Comparison of ENCODE assay signal across 27 mouse cellular contexts in genomic region chr1:172430731-172431220, GRCm38 (mm10). TPM values are rescaled to one million over a fixed set of nuclear protein-coding genes. Genes with fewer than 3 reads are reported as not detected.
DNase-seq lines count a peak whose midpoint lies in the region; ATAC-seq and TF ChIP-seq lines count a peak whose summit lies in the region.
"Had no signal": no experiment of that assay in that cellular context is flagged by ENCODE, and none has a peak within 500 bp of the region (broad histone marks: within the 10 kb centered on the region; RNA-seq: fewer than 3 reads in every experiment).

No protein-coding gene starts in this region.

- H3K4me3 ChIP-seq in heart, postnatal 0 days (ENCODE audit: low read depth, low read length) = no peak overlapping the region
- H3K4me3 ChIP-seq: embryonic facial prominence, embryonic 13.5 days; erythroblast, embryonic 14.5 days; forebrain, embryonic 12.5 days; hindbrain, embryonic 15.5 days; midbrain, embryonic 12.5 days had no signal

- ATAC-seq in heart, postnatal 0 days (ENCODE audit: insufficient read depth, low read depth) = no peak
- peak; percentile 25; the same call in 1 of the 2 replicates for ATAC-seq in common myeloid progenitor, adult 5-6 weeks (replicated peaks; ENCODE audit: low read depth, poor library complexity, severe bottlenecking)
- ATAC-seq in granulocyte monocyte progenitor cell, adult 5-6 weeks (replicated peaks; ENCODE audit: poor library complexity, severe bottlenecking) = peak; percentile 44; the same call in 1 of the 2 replicates
- ATAC-seq: activated CD4-positive, CD25-positive, alpha-beta regulatory T cell, adult 4 months; liver, postnatal 0 days; lung, postnatal 0 days had no signal

- H3K9me3 ChIP-seq in heart, postnatal 0 days (replicated peaks; ENCODE audit: control insufficient read depth, low read length) = no peaks in the 10 kb centered on the region
- H3K9me3 ChIP-seq: embryonic facial prominence, embryonic 13.5 days; forebrain, embryonic 12.5 days; hindbrain, embryonic 15.5 days; midbrain, embryonic 12.5 days had no signal

- no peaks in the 10 kb centered on the region for H3K27me3 ChIP-seq in heart, postnatal 0 days (ENCODE audit: control insufficient read depth, insufficient read depth, low read length)
- H3K27me3 ChIP-seq: embryonic facial prominence, embryonic 13.5 days; forebrain, embryonic 12.5 days; hindbrain, embryonic 15.5 days; midbrain, embryonic 12.5 days had no signal

- H3K27ac ChIP-seq in heart, postnatal 0 days (ENCODE audit: low read depth) = no peak overlapping the region
- H3K27ac ChIP-seq: embryonic facial prominence, embryonic 13.5 days; forebrain, embryonic 12.5 days; hindbrain, embryonic 15.5 days; macrophage; midbrain, embryonic 12.5 days had no signal

- TF ChIP-seq CTCF in heart, postnatal 0 days (IDR thresholded peaks at IDR 0.05; ENCODE audit: low read depth) = 0 out of 2 replicates have a peak, but pooled peaks have one; percentile 2

- 54% methylated on average over 9 of the region's 9 CpGs for WGBS in heart, postnatal 0 days

- no peak overlapping the region for H3K4me2 ChIP-seq in heart, postnatal 0 days (ENCODE audit: low read depth, low read length)
- H3K4me2 ChIP-seq: embryonic facial prominence, embryonic 13.5 days; forebrain, embryonic 12.5 days; hindbrain, embryonic 15.5 days; midbrain, embryonic 12.5 days had no signal

- DNase-seq in heart, postnatal 0 days (ENCODE audit: low spot score) = no peak
- no peak for DNase-seq in heart, postnatal 4 days
- DNase-seq in kidney, postnatal 10 days = peak; percentile 34
- no peak for DNase-seq in kidney, adult 8-10 months
- DNase-seq in urinary bladder, adult 18-20 months (ENCODE audit: low spot score in 2 of 2) = no peak
- DNase-seq: adrenal gland, adult 8-10 months; cerebellum, adult 11-12 months; cerebellum, postnatal 10 days; left cerebral cortex, postnatal 4 days; liver; liver, postnatal 0 days; right cerebral cortex, postnatal 14 days; spleen, adult 18-20 months; thymus, adult 2 months had no signal

- no peak for TF ChIP-seq EP300 in heart, postnatal 0 days (IDR thresholded peaks at IDR 0.05; ENCODE audit: low read depth)

- H3K4me1 ChIP-seq in heart, postnatal 0 days (ENCODE audit: control insufficient read depth, insufficient read depth) = peaks cover 20% of the 10 kb centered on the region
- H3K4me1 ChIP-seq: forebrain, embryonic 12.5 days; hindbrain, embryonic 15.5 days; midbrain, embryonic 12.5 days had no signal

- no peaks in the 10 kb centered on the region for H3K36me3 ChIP-seq in heart, postnatal 0 days (replicated peaks; ENCODE audit: control insufficient read depth, insufficient read depth, low read length)
- H3K36me3 ChIP-seq: embryonic facial prominence, embryonic 13.5 days; forebrain, embryonic 12.5 days; hindbrain, embryonic 15.5 days; midbrain, embryonic 12.5 days had no signal

- no peak overlapping the region for H3K9ac ChIP-seq in heart, postnatal 0 days (replicated peaks; ENCODE audit: low read depth, low read length)
- H3K9ac ChIP-seq: embryonic facial prominence, embryonic 13.5 days; forebrain, embryonic 12.5 days; hindbrain, embryonic 15.5 days; liver, postnatal 0 days; midbrain, embryonic 12.5 days had no signal

RNA-seq across cellular contexts. Expression of gene Slamf9, which starts 44.4 kb away (rescaled TPM):
- total RNA-seq in heart, postnatal 0 days (2014; rRNA removed; ENCODE audit: low replicate concordance) = 1.9 and 5.8 TPM in 2 replicates
- polyA plus RNA-seq in heart, postnatal 0 days (2015; fragmentation: Nextera tagmentation; extraction: Ambion mirVana) = 1.6 and 2.0 TPM in 2 replicates
- total RNA-seq in heart, postnatal 4 days (2021) = 1 to 10 TPM; 1.4 to 1.8 TPM
- not detected in 2 replicates for total RNA-seq in common myeloid progenitor, adult 5-6 weeks (2017)
- total RNA-seq in granulocyte monocyte progenitor cell, adult 5-6 weeks (2014; fragmentation: Nextera tagmentation) = not detected in 2 replicates
- total RNA-seq in granulocyte monocyte progenitor cell, adult 5-6 weeks (2017) = 0.26 TPM in 1 of 2 replicates, not detected in the other
- total RNA-seq: hematopoietic stem cell, adult 5-6 weeks; layer of hippocampus, postnatal 14 days; MEL had no signal
- polyA plus RNA-seq: embryonic facial prominence, embryonic 13.5 days; erythroblast, embryonic 14.5 days; forebrain, embryonic 12.5 days had no signal

RNA-seq across cellular contexts. Expression of gene Igsf9, which starts 50.8 kb away (rescaled TPM):
- 3.2 and 15.5 TPM in 2 replicates for total RNA-seq in heart, postnatal 0 days (2014; rRNA removed; ENCODE audit: low replicate concordance)
- polyA plus RNA-seq in heart, postnatal 0 days (2015; fragmentation: Nextera tagmentation; extraction: Ambion mirVana) = 0.75 and 0.78 TPM in 2 replicates
- 1 to 10 TPM; 2.5 to 3.1 TPM for total RNA-seq in heart, postnatal 4 days (2021)
- total RNA-seq in common myeloid progenitor, adult 5-6 weeks (2017) = 0.14 and 2.2 TPM in 2 replicates
- not detected in 2 replicates for total RNA-seq in granulocyte monocyte progenitor cell, adult 5-6 weeks (2014; fragmentation: Nextera tagmentation)
- not detected in 2 replicates for total RNA-seq in granulocyte monocyte progenitor cell, adult 5-6 weeks (2017)
- polyA plus RNA-seq: activated CD4-positive, CD25-positive, alpha-beta regulatory T cell, adult 4 months; erythroblast, embryonic 14.5 days had no signal

RNA-seq across cellular contexts. Expression of gene Pigm, which starts 54.4 kb away (rescaled TPM):
- 13.8 and 14.8 TPM in 2 replicates for total RNA-seq in heart, postnatal 0 days (2014; rRNA removed; ENCODE audit: low replicate concordance)
- 2.1 and 2.2 TPM in 2 replicates for polyA plus RNA-seq in heart, postnatal 0 days (2015; fragmentation: Nextera tagmentation; extraction: Ambion mirVana)
- 10 to 100 TPM; 10.1 to 11.4 TPM for total RNA-seq in heart, postnatal 4 days (2021)
- total RNA-seq in common myeloid progenitor, adult 5-6 weeks (2017) = 17.5 and 20.4 TPM in 2 replicates
- total RNA-seq in granulocyte monocyte progenitor cell, adult 5-6 weeks (2014; fragmentation: Nextera tagmentation) = 10.2 and 16.0 TPM in 2 replicates
- total RNA-seq in granulocyte monocyte progenitor cell, adult 5-6 weeks (2017) = 13.8 and 16.2 TPM in 2 replicates
